Mouse (Mus musculus): ENCODE measurements around the gene Dnah12.

GRCm38 (mm10) chr14:26794431-26794830 lies 101.4 kb downstream of the Dnah12 start:
- TF ChIP-seq POLR2A (IDR thresholded peaks at IDR 0.05; ENCODE audit: insufficient read length, low read depth) (no peak), MAX (IDR thresholded peaks at IDR 0.05; ENCODE audit: low read depth) (no peak), USF1 (IDR thresholded peaks at IDR 0.05; ENCODE audit: low read depth) (no peak), MYOG (IDR thresholded peaks at IDR 0.05; ENCODE audit: control insufficient read depth in 1 of 3, insufficient read depth in 1 of 3, insufficient read length in 2 of 3, low read depth in 2 of 3) (no peak), E2F4 (IDR thresholded peaks at IDR 0.05; ENCODE audit: insufficient read depth) (no peak), TCF12 (IDR thresholded peaks at IDR 0.05; ENCODE audit: insufficient read depth, poor library complexity, severe bottlenecking) (no peak), POLR2AphosphoS2 (IDR thresholded peaks at IDR 0.05; ENCODE audit: insufficient read length, low read depth) (no peak)

All from myocyte (in vitro differentiated cells).